Mouse (Mus musculus): ENCODE results near the gene Gm20388. TPM values are rescaled to one million over a fixed set of nuclear protein-coding genes. Genes with fewer than 3 reads are reported as not detected.

Gm20388 gene
- polyA plus RNA-seq, 1 experiment from 2014 or later: not detected

DNA sequence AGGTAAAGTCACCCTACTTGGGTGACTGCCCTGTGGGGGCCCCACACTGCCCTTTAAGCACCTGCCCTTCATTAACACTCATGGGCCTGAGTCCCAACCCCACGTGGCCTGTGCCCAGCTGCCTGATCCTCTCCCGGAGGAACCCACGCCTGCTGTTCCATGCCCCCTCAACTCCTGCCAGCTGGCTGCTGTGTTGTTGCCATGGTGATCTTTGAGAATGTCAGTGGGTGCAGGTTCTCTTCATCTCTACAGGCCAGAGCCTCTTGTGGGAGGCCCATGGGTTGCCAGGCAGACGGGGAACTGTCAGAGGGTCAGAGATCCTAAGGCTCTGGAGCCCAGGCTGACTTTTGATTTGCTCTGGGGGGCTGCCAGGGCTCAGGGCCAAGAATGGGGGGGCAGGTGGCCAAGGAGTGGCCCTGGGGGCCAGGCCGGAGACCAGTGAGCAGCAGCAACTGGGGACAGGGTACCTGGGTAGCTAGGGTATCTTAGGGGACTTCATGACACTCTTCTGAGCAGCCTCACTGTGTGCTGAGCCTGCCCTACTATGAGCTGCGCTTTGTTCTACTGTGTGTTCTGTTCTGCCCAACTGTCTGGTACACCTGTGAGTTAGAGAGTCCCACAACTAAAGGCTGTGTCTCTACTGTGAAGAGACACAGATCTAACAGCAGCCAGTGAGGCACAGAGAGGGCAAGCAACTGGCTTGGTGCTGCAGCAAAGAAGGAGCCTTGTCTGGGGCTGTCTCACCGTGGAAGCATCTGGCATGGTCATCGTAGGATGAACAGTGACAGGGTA, 381.9 kb downstream of the Gm20388 start:
- H3K36me3 ChIP-seq (ENCODE audit: control insufficient read depth, insufficient read depth, low read length): no peaks in the 10 kb centered on the region
- no peak overlapping the region for H3K4me2 ChIP-seq (replicated peaks; ENCODE audit: low read depth)
- 0 out of 2 replicates have a peak, but pooled peaks have one; percentile 8 for ATAC-seq (ENCODE audit: low FRiP score, low TSS enrichment)
- no peak overlapping the region for H3K9ac ChIP-seq (ENCODE audit: low read length)
- no peak overlapping the region for H3K27ac ChIP-seq (replicated peaks)
- 57% methylated on average over 8 of the region's 8 CpGs for WGBS
- no peaks in the 10 kb centered on the region for H3K9me3 ChIP-seq (ENCODE audit: control insufficient read depth, low read length)
- no peak overlapping the region for H3K4me3 ChIP-seq (ENCODE audit: low read depth, low read length)
- peaks cover 7% of the 10 kb centered on the region for H3K4me1 ChIP-seq (replicated peaks; ENCODE audit: control insufficient read depth, insufficient read depth)
- no peaks in the 10 kb centered on the region for H3K27me3 ChIP-seq (ENCODE audit: control insufficient read depth, insufficient read depth, low read length)
- TF ChIP-seq EP300 (optimal IDR thresholded peaks at IDR 0.05): no peak
- no peak for TF ChIP-seq CTCF (IDR thresholded peaks at IDR 0.05; ENCODE audit: low read depth)
- DNase-seq (ENCODE audit: low spot score): no peak

DNA sequence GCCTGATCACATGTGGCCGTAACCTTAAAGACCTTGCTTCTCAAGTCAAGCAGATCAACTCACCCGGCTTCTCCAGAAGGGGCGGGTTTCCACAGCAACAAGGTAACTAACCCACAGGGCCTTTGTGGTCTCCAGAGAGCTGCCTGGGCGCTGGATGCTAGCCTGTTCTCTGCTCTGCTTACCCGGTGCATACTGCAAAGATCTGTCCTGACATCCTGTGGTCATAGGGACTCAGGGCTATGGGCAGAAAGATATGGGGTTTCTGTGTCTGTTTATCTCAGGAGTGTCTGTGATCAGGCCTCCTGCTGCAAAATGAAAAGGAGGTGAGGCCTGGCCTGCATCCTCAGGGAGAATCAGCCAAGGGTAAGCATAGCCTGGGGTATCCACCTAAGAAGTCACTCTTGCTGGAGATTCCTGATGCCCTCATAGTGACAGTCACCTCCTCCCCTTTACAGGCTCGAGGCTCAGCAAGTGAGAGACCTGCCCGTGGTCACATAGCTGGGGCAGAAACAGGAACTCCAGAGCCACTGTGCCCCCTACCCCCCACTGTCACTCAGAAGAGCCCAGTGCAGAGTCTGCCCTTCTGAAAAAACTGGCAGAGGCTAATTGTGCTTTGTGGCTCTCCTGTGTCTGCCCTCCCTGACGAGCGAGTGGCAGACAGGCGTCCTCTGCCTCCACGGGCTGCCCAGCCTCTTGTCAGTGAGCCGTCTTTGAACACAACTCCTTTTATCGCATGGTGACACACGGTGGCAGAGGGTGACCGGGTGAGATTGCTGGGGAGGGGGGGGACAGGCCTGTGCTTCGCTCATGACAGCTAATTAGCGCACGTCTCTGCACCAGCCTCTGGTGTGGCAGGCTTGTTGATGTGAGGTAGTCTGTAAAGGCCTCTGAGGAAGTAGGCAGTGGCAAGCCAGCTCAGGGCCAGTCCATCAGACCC, 383.0 kb downstream of the Gm20388 start:
- H3K4me3 ChIP-seq (ENCODE audit: low read depth, low read length): no peak overlapping the region
- DNase-seq (ENCODE audit: low spot score): no peak

DNA sequence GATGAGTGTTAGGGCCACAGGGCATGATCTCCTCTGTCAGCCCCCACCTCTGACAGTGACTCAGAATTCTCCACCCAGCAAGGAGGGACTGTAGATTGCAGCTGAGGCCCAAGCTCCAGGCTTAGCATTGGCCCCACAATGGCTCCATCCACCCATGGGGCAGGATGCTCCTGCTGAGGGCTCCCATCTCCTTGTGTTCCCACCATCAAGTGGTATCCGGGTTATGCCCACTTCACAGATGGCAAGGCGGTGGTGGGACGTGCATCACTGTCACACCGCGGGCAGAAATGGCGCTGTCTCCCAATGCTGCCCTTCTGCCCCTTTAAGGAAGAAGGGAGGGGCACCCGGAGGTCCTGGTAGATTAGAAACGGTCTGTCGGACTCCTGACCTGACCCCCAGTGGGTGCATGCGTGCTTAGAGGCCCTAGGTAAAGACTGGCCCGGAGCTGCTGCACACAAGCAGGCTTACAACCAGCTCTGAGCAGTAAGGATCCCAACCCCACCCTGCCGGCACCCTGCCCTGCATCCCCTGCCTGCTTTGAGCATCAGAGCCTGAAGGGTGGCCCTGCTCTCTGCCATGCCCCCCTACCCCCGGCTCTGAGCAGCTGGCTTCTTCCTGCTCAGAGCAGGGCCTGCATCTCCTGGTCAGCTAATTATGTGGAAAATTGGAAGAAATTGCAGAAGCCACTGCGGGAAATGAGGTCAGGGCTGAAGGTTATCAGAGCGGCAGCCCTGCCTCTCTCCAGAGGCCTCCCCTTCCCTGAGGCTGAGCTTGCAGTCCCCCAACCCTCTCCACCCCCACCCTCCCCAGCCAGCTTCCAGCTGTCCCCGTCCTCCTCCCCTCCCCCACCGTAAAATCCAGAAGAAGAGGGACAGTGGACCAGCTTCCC, 384.6 kb downstream of the Gm20388 start:
- ATAC-seq (ENCODE audit: low FRiP score, low TSS enrichment) (peak; percentile 41; the same call in 1 of the 2 replicates), DNase-seq (ENCODE audit: low spot score) (no peak)
- H3K9ac ChIP-seq (ENCODE audit: low read length): 0 out of 2 replicates have a peak overlapping the region, but pooled peaks have one; percentile 4
- peaks cover 3% of the 10 kb centered on the region; the same call in 1 of the 2 replicates for H3K4me1 ChIP-seq (replicated peaks; ENCODE audit: control insufficient read depth, insufficient read depth)
- 36% methylated on average over 16 of the region's 17 CpGs for WGBS
- TF ChIP-seq EP300 (optimal IDR thresholded peaks at IDR 0.05): no peak
- TF ChIP-seq CTCF (IDR thresholded peaks at IDR 0.05; ENCODE audit: low read depth): no peak
- H3K36me3 ChIP-seq (ENCODE audit: control insufficient read depth, insufficient read depth, low read length): no peaks in the 10 kb centered on the region
- no peaks in the 10 kb centered on the region for H3K9me3 ChIP-seq (ENCODE audit: control insufficient read depth, low read length)
- no peak overlapping the region for H3K4me3 ChIP-seq (ENCODE audit: low read depth, low read length)
- no peaks in the 10 kb centered on the region for H3K27me3 ChIP-seq (ENCODE audit: control insufficient read depth, insufficient read depth, low read length)
- H3K27ac ChIP-seq (replicated peaks): peak overlapping the region; percentile 53; the same call in 1 of the 2 replicates
- no peak overlapping the region for H3K4me2 ChIP-seq (replicated peaks; ENCODE audit: low read depth)

More for the DNA sequence above, 383.0 kb downstream of the Gm20388 start:
- Histone ChIP-seq H3K4me1 (replicated peaks; ENCODE audit: control insufficient read depth, insufficient read depth) (peaks cover 5% of the 10 kb centered on the region), H3K36me3 (ENCODE audit: control insufficient read depth, insufficient read depth, low read length) (no peaks in the 10 kb centered on the region), H3K9ac (ENCODE audit: low read length) (no peak overlapping the region), H3K27me3 (ENCODE audit: control insufficient read depth, insufficient read depth, low read length) (no peaks in the 10 kb centered on the region), H3K9me3 (ENCODE audit: control insufficient read depth, low read length) (no peaks in the 10 kb centered on the region), H3K4me2 (replicated peaks; ENCODE audit: low read depth) (no peak overlapping the region), H3K27ac (replicated peaks) (no peak overlapping the region)
- WGBS: 66% methylated on average over 18 of the region's 18 CpGs
- ATAC-seq (ENCODE audit: low FRiP score, low TSS enrichment): no peak
- TF ChIP-seq CTCF (IDR thresholded peaks at IDR 0.05; ENCODE audit: low read depth) (no peak), EP300 (optimal IDR thresholded peaks at IDR 0.05) (no peak)

DNA sequence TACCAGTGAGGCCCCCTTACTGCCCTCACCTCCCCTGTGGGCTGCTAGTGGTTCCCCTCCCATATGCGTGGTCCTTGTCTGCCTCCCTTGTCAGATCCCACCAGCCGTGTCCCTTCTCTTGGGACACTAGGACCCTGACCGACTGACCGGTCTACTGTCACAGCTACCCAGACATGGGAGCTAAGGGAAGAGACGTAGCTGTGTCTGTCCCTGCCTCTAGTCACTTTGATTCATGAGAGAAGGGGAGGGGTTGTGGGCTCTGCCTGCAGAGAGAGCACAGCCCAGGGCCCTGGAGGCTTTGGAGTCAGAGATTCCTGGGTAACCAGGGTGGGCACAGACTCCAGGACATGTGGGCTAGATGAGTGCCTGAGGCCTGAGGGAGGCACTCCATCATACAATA, 386.4 kb downstream of the Gm20388 start:
- no peak for DNase-seq (ENCODE audit: low spot score)
- TF ChIP-seq CTCF (IDR thresholded peaks at IDR 0.05; ENCODE audit: low read depth) (no peak), EP300 (optimal IDR thresholded peaks at IDR 0.05) (no peak)
- Histone ChIP-seq H3K27ac (replicated peaks) (no peak overlapping the region), H3K4me3 (ENCODE audit: low read depth, low read length) (no peak overlapping the region), H3K9ac (ENCODE audit: low read length) (no peak overlapping the region), H3K9me3 (ENCODE audit: control insufficient read depth, low read length) (no peaks in the 10 kb centered on the region), H3K36me3 (ENCODE audit: control insufficient read depth, insufficient read depth, low read length) (no peaks in the 10 kb centered on the region), H3K27me3 (ENCODE audit: control insufficient read depth, insufficient read depth, low read length) (no peaks in the 10 kb centered on the region), H3K4me1 (replicated peaks; ENCODE audit: control insufficient read depth, insufficient read depth) (peaks cover 7% of the 10 kb centered on the region), H3K4me2 (replicated peaks; ENCODE audit: low read depth) (no peak overlapping the region)
- WGBS: 63% methylated on average over 5 of the region's 5 CpGs
- no peak for ATAC-seq (ENCODE audit: low FRiP score, low TSS enrichment)
